Mouse (Mus musculus): ENCODE measurements at regions not wholly inside any gene's neighbourhood (a gene's known extent, or its start where the extent isn't known, plus 50 kb on each side); places are given as distances from the start of the nearest gene placed in this dataset.

DNA sequence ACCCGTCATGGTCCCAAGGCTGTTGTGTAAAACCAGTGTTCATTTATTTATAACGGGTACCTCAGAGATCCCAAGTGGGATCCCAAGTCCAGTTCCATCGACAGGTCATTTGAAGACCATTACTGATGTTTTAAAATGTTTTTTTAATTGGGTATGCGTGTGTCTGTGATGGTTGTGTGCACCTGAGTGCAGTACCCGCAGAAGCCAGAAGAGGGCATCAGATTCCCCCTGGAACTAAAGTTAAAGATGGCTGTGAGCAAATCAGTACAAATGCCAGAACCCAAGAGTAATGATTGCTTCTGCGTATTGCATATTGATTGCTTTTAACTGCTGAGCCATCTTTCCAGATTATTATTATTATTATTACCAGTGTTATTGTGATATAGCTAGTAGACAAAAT lies 169.7 kb upstream of the Srrm4 start:
- Histone ChIP-seq H3K4me1 (replicated peaks) (no peaks in the 10 kb centered on the region), H3K27ac (no peak overlapping the region), H3K9me3 (replicated peaks) (peaks cover 24% of the 10 kb centered on the region; the same call in 1 of the 2 replicates), H3K4me3 (replicated peaks) (no peak overlapping the region), H3K9ac (no peak overlapping the region), H3K4me2 (no peak overlapping the region), H3K27me3 (no peaks in the 10 kb centered on the region), H3K36me3 (no peaks in the 10 kb centered on the region)
- WGBS (ENCODE audit: insufficient replicate concordance) = 61% methylated on average over 6 of the region's 6 CpGs
- no peak for ATAC-seq (ENCODE audit: low read depth)
- no peak for DNase-seq

DNA sequence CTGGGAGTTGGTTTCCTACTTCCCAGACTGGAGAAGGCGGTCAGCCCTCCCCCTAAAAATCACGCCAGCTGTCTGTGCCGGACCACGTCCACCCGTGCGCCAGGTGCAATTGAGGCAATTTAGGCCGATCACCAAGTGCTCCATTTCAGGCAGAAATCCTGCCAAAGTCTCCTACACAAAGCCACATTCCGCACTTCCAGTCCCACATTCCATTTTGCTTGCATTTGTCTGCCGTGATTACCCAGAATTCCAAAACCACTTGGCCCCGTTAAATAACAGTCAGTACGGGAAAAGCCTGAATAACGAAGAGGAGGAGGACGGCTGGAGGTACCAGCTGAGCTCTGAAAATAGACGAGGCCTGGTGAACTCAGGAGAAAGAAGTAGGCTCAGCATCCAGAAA lies 167.1 kb upstream of the Srrm4 start:
- Histone ChIP-seq H3K4me1 (replicated peaks) (no peaks in the 10 kb centered on the region), H3K4me3 (replicated peaks) (no peak overlapping the region), H3K27ac (no peak overlapping the region), H3K27me3 (no peaks in the 10 kb centered on the region), H3K36me3 (no peaks in the 10 kb centered on the region), H3K9ac (no peak overlapping the region), H3K9me3 (replicated peaks) (peaks cover 24% of the 10 kb centered on the region; the same call in 1 of the 2 replicates), H3K4me2 (no peak overlapping the region)
- DNase-seq = no peak
- no peak for ATAC-seq (ENCODE audit: low read depth)
- WGBS (ENCODE audit: insufficient replicate concordance) = 70% methylated on average over 14 of the region's 14 CpGs

DNA sequence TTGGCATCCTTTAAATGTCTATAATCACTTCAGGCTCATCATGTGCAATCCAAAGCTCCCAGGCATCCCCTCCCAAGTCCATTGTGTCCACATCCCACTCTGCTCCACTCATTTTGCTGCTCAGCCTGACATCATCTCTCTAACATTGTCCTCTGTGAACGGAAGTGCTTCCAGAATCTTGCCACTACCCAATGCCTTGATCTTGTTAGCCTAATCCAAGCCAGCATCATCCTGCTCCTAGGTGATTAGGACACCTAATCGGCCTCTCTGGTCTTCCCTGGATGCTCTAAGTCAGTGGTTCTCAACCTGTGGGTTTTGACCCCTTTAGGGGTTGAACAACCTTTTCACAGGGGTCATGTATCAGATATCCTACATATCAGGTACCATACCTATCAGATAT lies 161.3 kb upstream of the Srrm4 start:
- no peak for DNase-seq
- peaks cover 5% of the 10 kb centered on the region; the same call in 1 of the 2 replicates for H3K9me3 ChIP-seq (replicated peaks)
- no peaks in the 10 kb centered on the region for H3K36me3 ChIP-seq
- WGBS (ENCODE audit: insufficient replicate concordance) = 51% methylated on average over 2 of the region's 2 CpGs
- H3K9ac ChIP-seq = no peak overlapping the region
- H3K27ac ChIP-seq = no peak overlapping the region
- no peaks in the 10 kb centered on the region for H3K4me1 ChIP-seq (replicated peaks)
- H3K4me3 ChIP-seq (replicated peaks) = no peak overlapping the region
- no peaks in the 10 kb centered on the region for H3K27me3 ChIP-seq
- no peak for ATAC-seq (ENCODE audit: low read depth)
- H3K4me2 ChIP-seq = no peak overlapping the region

DNA sequence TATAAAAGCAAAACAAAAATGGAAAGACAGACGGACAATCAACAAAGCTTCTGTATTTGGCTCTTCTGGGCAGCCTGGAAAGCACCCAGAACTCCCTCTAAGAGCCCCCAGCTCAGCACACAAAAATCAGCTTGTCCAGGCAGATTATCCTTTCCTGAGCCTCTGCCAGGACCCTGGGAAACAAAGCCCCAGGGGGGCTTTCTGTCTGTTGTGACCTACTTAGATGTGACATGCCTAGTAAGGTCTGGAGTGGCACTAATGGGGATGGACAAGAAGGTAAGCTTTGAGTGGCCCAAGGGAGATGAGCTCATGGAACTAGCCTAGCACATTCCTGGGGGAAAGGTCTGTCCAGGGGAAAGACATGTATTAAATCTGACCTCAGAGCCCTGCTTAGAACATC lies 160.5 kb upstream of the Srrm4 start:
- Histone ChIP-seq H3K9ac (no peak overlapping the region), H3K4me3 (replicated peaks) (no peak overlapping the region), H3K9me3 (replicated peaks) (peaks cover 8% of the 10 kb centered on the region; the same call in 1 of the 2 replicates), H3K27me3 (no peaks in the 10 kb centered on the region), H3K4me1 (replicated peaks) (no peaks in the 10 kb centered on the region), H3K4me2 (no peak overlapping the region), H3K36me3 (no peaks in the 10 kb centered on the region), H3K27ac (no peak overlapping the region)
- no peak for DNase-seq
- WGBS (ENCODE audit: insufficient replicate concordance) = 33% methylated on average over 1 of the region's 1 CpGs
- no peak for ATAC-seq (ENCODE audit: low read depth)

DNA sequence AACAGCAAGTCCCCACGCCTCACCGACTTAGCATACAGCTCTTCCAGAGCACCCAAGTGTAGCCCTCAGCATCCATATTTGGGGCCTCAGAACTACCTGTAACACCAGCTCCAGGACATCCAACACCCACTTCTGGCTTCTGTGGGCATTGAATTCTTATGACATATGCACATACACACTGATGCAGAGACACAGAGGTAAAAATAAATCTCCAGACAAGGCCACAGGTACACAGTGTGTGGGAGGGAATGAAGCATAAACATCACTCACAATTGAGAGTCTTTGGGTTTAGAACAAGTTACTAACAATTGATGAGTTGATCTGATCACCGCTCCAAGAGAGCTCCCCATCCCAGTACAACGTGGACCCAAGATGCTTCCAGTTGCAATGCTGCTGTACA lies 154.2 kb upstream of the Srrm4 start:
- Histone ChIP-seq H3K4me1 (replicated peaks) (no peaks in the 10 kb centered on the region), H3K9ac (no peak overlapping the region), H3K36me3 (no peaks in the 10 kb centered on the region), H3K9me3 (replicated peaks) (peaks cover 13% of the 10 kb centered on the region), H3K4me3 (replicated peaks) (no peak overlapping the region), H3K27ac (no peak overlapping the region), H3K27me3 (no peaks in the 10 kb centered on the region), H3K4me2 (no peak overlapping the region)
- WGBS (ENCODE audit: insufficient replicate concordance) = 72% methylated on average over 4 of the region's 4 CpGs
- DNase-seq (no peak), ATAC-seq (ENCODE audit: low read depth) (no peak)

DNA sequence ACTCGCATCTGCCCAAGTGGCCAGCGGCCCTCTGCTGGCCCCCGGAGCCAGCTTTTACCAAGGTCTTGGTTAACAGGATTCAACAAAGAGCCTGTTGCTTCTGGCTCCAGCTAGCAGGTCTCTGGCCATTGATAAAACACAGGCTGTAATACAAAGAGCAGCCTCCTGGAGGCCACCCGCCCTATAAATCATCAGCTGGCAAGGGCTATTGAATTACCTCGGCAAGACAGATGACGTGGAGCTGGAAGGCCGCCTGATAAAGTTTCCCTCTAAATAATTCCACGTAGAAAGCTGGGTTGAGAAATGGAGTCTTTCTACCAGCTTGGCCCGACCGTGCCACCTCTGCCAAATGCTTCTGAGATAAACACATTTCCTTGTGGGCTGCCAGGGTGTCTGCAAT lies 152.8 kb upstream of the Srrm4 start:
- H3K9me3 ChIP-seq (replicated peaks) = peaks cover 13% of the 10 kb centered on the region
- H3K4me3 ChIP-seq (replicated peaks) = no peak overlapping the region
- no peak for ATAC-seq (ENCODE audit: low read depth)
- 49% methylated on average over 10 of the region's 10 CpGs for WGBS (ENCODE audit: insufficient replicate concordance)
- no peak overlapping the region for H3K27ac ChIP-seq
- no peaks in the 10 kb centered on the region for H3K27me3 ChIP-seq
- no peaks in the 10 kb centered on the region for H3K36me3 ChIP-seq
- no peak overlapping the region for H3K4me2 ChIP-seq
- H3K4me1 ChIP-seq (replicated peaks) = no peaks in the 10 kb centered on the region
- no peak overlapping the region for H3K9ac ChIP-seq
- DNase-seq = no peak

DNA sequence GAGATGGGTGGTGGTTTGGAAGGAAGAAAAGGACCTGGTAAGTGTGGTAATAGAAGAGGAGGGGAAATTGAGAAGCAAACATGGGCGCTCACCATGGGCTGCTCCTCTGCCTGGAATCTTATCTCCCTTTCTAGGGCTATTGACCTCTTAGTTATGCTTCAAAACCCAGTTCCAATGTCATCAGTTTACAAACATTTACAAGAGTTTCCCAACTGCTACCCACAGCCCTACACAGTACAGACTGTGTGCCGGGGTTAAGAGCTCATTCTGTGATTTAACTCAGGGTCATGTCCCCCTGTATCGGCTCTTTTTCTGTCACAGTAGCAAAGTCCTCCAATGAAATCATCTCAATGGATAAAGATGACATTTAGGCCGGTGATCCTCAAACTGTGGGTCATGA lies 144.0 kb upstream of the Srrm4 start:
- H3K9me3 ChIP-seq (replicated peaks) = peaks cover 24% of the 10 kb centered on the region; the same call in 1 of the 2 replicates
- H3K4me2 ChIP-seq = no peak overlapping the region
- DNase-seq = no peak
- no peak overlapping the region for H3K4me3 ChIP-seq (replicated peaks)
- no peak for ATAC-seq (ENCODE audit: low read depth)
- H3K27me3 ChIP-seq = no peaks in the 10 kb centered on the region
- 64% methylated on average over 4 of the region's 4 CpGs for WGBS (ENCODE audit: insufficient replicate concordance)
- H3K27ac ChIP-seq = no peak overlapping the region
- H3K9ac ChIP-seq = no peak overlapping the region
- no peaks in the 10 kb centered on the region for H3K4me1 ChIP-seq (replicated peaks)
- H3K36me3 ChIP-seq = no peaks in the 10 kb centered on the region

DNA sequence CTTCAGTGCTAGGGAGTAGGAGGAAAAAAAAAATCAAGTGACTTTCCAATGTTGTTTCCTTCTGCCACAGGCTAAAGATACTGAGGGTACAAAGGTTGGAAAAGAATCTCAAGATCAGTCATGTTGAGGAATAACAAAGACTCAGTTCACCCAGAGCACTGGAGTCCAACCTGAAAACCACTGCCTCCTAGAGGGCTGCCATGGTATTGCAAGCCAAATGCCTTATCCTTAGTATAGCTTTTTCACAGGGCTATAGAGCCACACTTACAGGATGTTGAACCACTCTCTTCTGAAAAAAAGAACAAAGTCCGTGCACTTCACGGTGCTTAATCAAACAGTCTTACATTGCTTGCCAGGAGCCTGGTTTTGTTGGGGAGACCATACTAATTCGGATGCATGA lies 139.9 kb upstream of the Srrm4 start:
- WGBS (ENCODE audit: insufficient replicate concordance) = 68% methylated on average over 3 of the region's 3 CpGs

DNA sequence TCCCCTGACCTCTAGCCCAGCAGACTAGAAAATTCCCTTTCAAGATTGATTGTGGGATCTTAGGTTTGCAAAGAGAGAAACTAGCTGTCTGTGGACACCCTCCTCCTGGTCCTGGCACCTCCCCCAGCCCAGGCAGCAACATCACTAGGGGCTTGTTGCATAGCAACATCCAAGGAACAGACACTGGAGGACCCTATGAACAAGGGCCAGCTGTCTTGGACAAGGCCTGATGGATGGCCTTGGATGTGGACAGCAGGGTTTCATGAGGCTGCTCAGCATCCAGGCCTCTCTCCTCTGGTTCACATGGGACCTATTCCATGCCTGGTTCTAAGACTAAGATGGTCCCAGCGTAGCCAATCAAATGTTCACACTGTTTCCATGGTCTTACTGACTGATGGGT lies 127.6 kb upstream of the Srrm4 start:
- no peak overlapping the region for H3K4me2 ChIP-seq
- DNase-seq (no peak), ATAC-seq (ENCODE audit: low read depth) (no peak)
- no peaks in the 10 kb centered on the region for H3K4me1 ChIP-seq (replicated peaks)
- H3K4me3 ChIP-seq (replicated peaks) = no peak overlapping the region
- peaks cover 27% of the 10 kb centered on the region for H3K9me3 ChIP-seq (replicated peaks)
- H3K27me3 ChIP-seq = no peaks in the 10 kb centered on the region
- no peak overlapping the region for H3K9ac ChIP-seq
- WGBS (ENCODE audit: insufficient replicate concordance) = 40% methylated on average over 1 of the region's 1 CpGs
- H3K36me3 ChIP-seq = no peaks in the 10 kb centered on the region
- H3K27ac ChIP-seq = no peak overlapping the region

More for the DNA sequence above, 139.9 kb upstream of the Srrm4 start:
- no peak for DNase-seq
- Histone ChIP-seq H3K36me3 (no peaks in the 10 kb centered on the region), H3K27ac (no peak overlapping the region), H3K4me2 (no peak overlapping the region), H3K27me3 (no peaks in the 10 kb centered on the region), H3K4me3 (replicated peaks) (no peak overlapping the region), H3K4me1 (replicated peaks) (no peaks in the 10 kb centered on the region), H3K9me3 (replicated peaks) (peaks cover 24% of the 10 kb centered on the region; the same call in 1 of the 2 replicates), H3K9ac (no peak overlapping the region)
- no peak for ATAC-seq (ENCODE audit: low read depth)

DNA sequence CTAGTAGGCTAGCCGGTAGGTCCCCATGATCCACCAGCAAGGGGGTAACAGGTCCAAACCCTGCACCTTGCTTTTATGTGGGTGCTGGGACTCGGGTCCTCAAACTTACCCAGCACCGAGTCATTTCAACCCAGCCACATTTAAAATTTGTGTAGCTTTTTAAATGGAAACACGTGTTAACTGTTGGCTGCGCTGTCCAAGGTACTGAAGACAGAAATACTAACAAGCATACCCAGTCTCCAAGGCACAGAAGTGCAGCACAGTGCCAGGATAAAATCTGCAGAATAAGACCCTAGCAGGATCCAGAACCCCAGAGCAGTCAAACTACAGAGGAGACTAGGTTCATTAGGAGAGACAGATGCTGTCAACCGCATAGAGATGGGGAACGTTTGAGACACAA lies 122.6 kb upstream of the Srrm4 start:
- no peak for DNase-seq
- Histone ChIP-seq H3K4me1 (replicated peaks) (no peaks in the 10 kb centered on the region), H3K4me3 (replicated peaks) (no peak overlapping the region), H3K36me3 (no peaks in the 10 kb centered on the region), H3K9me3 (replicated peaks) (peaks cover 29% of the 10 kb centered on the region), H3K9ac (no peak overlapping the region), H3K27me3 (no peaks in the 10 kb centered on the region), H3K27ac (no peak overlapping the region), H3K4me2 (no peak overlapping the region)
- WGBS (ENCODE audit: insufficient replicate concordance) = 26% methylated on average over 7 of the region's 7 CpGs
- ATAC-seq (ENCODE audit: low read depth) = no peak

DNA sequence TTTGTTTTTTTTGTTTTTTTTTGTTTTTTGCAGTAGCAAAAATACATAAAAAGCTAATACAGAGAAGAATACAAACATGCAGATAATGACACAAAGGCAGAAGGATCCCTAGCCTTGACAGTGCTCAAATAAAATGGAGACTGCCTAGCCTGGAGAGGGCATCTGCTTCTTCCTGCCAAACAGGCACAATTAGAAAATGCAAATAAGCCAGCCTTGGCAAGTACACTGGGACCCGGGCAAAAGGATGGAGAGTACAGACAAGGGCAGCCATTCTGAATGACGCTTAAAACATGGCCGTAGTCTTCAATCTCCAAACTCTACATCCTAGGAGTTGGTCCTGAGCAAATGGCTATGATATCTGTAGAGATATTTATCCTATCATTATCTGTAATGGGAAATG lies 120.4 kb upstream of the Srrm4 start:
- H3K4me3 ChIP-seq (replicated peaks) = no peak overlapping the region
- 78% methylated on average over 3 of the region's 3 CpGs for WGBS (ENCODE audit: insufficient replicate concordance)
- ATAC-seq (ENCODE audit: low read depth) = no peak
- no peak overlapping the region for H3K4me2 ChIP-seq
- no peaks in the 10 kb centered on the region for H3K4me1 ChIP-seq (replicated peaks)
- no peak for DNase-seq
- no peak overlapping the region for H3K27ac ChIP-seq
- no peaks in the 10 kb centered on the region for H3K27me3 ChIP-seq
- no peaks in the 10 kb centered on the region for H3K36me3 ChIP-seq
- peaks cover 27% of the 10 kb centered on the region for H3K9me3 ChIP-seq (replicated peaks)
- H3K9ac ChIP-seq = no peak overlapping the region

DNA sequence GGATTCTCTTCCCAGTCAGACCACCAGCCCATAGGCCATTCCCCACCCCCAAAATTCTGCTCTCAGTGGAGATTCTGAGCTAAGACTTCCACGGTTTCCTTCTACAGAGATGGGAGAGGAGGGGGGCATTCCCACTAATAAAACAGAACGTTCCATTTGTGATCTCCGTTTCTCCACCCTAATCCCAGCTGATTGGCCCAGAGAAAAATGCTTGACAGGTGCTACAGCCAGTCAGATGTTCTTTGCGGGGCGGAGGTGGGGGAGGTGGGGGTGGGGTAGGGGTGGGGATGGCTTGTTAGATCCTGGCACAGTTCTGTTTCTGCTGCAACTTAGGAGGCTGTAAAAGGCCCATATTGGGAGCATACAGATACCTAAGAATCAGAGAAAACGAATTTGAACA lies 116.9 kb upstream of the Srrm4 start:
- WGBS (ENCODE audit: insufficient replicate concordance) = 20% methylated on average over 6 of the region's 6 CpGs
- no peak for ATAC-seq (ENCODE audit: low read depth)
- no peak overlapping the region for H3K9ac ChIP-seq

More for the DNA sequence above, 116.9 kb upstream of the Srrm4 start:
- no peaks in the 10 kb centered on the region for H3K27me3 ChIP-seq
- H3K9me3 ChIP-seq (replicated peaks) = peaks cover 27% of the 10 kb centered on the region
- no peak overlapping the region for H3K4me2 ChIP-seq
- no peak for DNase-seq
- H3K4me3 ChIP-seq (replicated peaks) = no peak overlapping the region
- H3K4me1 ChIP-seq (replicated peaks) = no peaks in the 10 kb centered on the region
- H3K27ac ChIP-seq = no peak overlapping the region
- H3K36me3 ChIP-seq = no peaks in the 10 kb centered on the region
